Mouse (Mus musculus) bone marrow, adult 2 months (tissue): Measurements from ENCODE around the gene Gmpr2.

Source experiments
- CTCF ChIP-seq: fragments of 200-500 bp; IDR thresholded peaks from 2 replicates; pipeline ENCODE4 v1.5.1; 2011; ENCODE audit warnings: low read length, control low read depth; ENCODE audit not compliant: control insufficient read depth, insufficient read depth
- POLR2A ChIP-seq: fragments of 200-500 bp; IDR thresholded peaks from 2 replicates; pipeline ENCODE4 v1.6.1; 2011; ENCODE audit warnings: low read depth, mild to moderate bottlenecking, control low read depth, low read length, borderline replicate concordance; ENCODE audit not compliant: control insufficient read depth

- TF ChIP-seq POLR2A (no peak), CTCF (no peak)
Measured at GRCm38 (mm10) chr14:55689433-55689832, 17.7 kb downstream of the Gmpr2 start.
